Mouse (Mus musculus) olfactory bulb, adult 2 months (tissue): ENCODE data around the gene Gm49711. TPM values are rescaled to one million over a fixed set of nuclear protein-coding genes. Genes with fewer than 3 reads are reported as not detected.

Source experiments
- H3K27ac ChIP-seq: fragments of 200-500 bp; 2 replicates; pipeline ENCODE4 v1.5.1; 2012; ENCODE audit warnings: low read depth, low read length; ENCODE audit not compliant: insufficient read depth
- H3K4me1 ChIP-seq: fragments of 200-500 bp; 2 replicates; pipeline ENCODE4 v1.6.1; 2012; ENCODE audit warnings: low read length; ENCODE audit not compliant: control insufficient read depth, insufficient read depth
- H3K4me3 ChIP-seq: fragments of 200-500 bp; 2 replicates; pipeline ENCODE4 v1.5.1; 2012; ENCODE audit warnings: mild to moderate bottlenecking, low read depth, low read length, moderate library complexity; ENCODE audit not compliant: insufficient read depth
- CTCF ChIP-seq: fragments of 200-500 bp; IDR thresholded peaks from 2 replicates; pipeline ENCODE4 v1.5.1; 2012; ENCODE audit warnings: low read depth, mild to moderate bottlenecking, low read length, moderate library complexity; ENCODE audit not compliant: insufficient read depth
- POLR2A ChIP-seq: fragments of 200-500 bp; IDR thresholded peaks from 2 replicates; pipeline ENCODE4 v1.6.1; 2012; ENCODE audit warnings: mild to moderate bottlenecking, low read depth, low read length, moderate library complexity; ENCODE audit not compliant: insufficient read depth
- WGBS: fragments of 180-500 bp; shearing (Covaris S2); methylation state at CpG from one replicate; pipeline ENCODE4 v1.1.7; 2018; 5-methylcytosine and 5-hydroxymethylcytosine counted together
- polyA plus RNA-seq: library from polyadenylated mRNA; stranded (reverse); fragments of >200 nt; gene quantifications from 2 replicates; pipeline ENCODE4 v1.2.4, GENCODE M21; 2012; ENCODE audit warnings: low replicate concordance; ENCODE audit not compliant: missing spikeins, insufficient read depth, insufficient read length

Gm49711 gene
- polyA plus RNA-seq, 1 experiment = not detected

- 76% methylated on average over 5 of the region's 5 CpGs for WGBS
Measured at GRCm38 (mm10) chr16:92107346-92107745, 49.2 kb downstream of the Gm49711 start.

GRCm38 (mm10) chr16:92114706-92115241 is 56.7 kb downstream of the Gm49711 start:
- Histone ChIP-seq H3K4me1 (peaks cover 34% of the 10 kb centered on the region), H3K27ac (peak overlapping the region; percentile 9; the same call in 1 of the 2 replicates), H3K4me3 (no peak overlapping the region)
- 82% methylated on average over 5 of the region's 5 CpGs for WGBS
- TF ChIP-seq POLR2A (no peak), CTCF (no peak)

More at GRCm38 (mm10) chr16:92107346-92107745, 49.2 kb downstream of the Gm49711 start:
- no peak overlapping the region for H3K4me3 ChIP-seq
- no peak for TF ChIP-seq POLR2A
- TF ChIP-seq CTCF = no peak
- peaks cover 17% of the 10 kb centered on the region for H3K4me1 ChIP-seq
- H3K27ac ChIP-seq = no peak overlapping the region

DNA sequence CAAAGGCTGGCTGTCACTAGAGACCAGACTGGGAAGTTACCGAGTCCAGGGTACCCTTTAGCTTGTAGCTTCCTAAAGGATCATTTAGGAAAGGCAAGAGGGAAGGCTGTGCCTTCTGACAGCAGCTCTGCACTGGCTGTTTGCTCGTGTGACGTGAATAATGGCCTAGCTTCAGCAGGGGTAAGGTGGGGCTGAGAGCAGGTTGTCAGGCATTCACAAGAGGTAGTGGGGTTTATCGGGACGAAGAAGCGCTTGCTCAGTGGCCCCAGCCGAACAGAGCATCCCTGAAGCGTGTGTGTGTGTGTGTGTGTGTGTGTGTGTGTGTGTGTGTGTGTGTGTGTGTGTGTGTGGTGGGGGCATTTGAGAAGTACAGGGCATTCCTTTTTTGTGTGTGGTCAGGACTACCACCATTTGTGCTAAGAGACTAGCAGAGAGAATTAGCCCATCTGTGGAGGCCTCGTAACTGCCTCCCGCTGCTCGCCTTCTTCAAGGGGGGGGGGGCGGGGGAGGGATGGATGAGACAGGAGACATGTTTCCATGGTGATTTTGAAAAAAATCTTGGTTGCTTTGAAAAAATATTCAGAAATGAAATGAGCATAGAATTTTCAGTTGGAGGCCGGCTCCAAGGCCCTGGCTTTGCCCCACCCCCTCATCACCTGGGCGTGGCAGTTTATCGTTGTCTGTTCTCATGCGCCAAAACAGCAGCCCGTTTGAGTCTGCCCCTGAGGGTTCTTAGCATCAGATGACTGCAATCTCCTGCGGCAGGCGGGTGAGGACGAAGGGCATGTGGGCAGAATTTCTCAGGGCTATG is 57.7 kb downstream of the Gm49711 start:
- Histone ChIP-seq H3K27ac (peak overlapping the region; percentile 58; the same call in 1 of the 2 replicates), H3K4me1 (peaks cover 34% of the 10 kb centered on the region), H3K4me3 (peak overlapping the region; percentile 28)
- TF ChIP-seq POLR2A (no peak), CTCF (no peak)
- 24% methylated on average over 20 of the region's 20 CpGs for WGBS

GRCm38 (mm10) chr16:92117337-92118209 is 59.5 kb downstream of the Gm49711 start:
- Histone ChIP-seq H3K27ac (no peak overlapping the region), H3K4me1 (peaks cover 34% of the 10 kb centered on the region), H3K4me3 (no peak overlapping the region)
- TF ChIP-seq POLR2A (no peak), CTCF (no peak)
- 67% methylated on average over 9 of the region's 9 CpGs for WGBS

- Histone ChIP-seq H3K4me3 (no peak overlapping the region), H3K4me1 (peaks cover 31% of the 10 kb centered on the region), H3K27ac (no peak overlapping the region)
- TF ChIP-seq POLR2A (no peak), CTCF (no peak)
- 72% methylated on average over 13 of the region's 13 CpGs for WGBS
Measured at GRCm38 (mm10) chr16:92119013-92119515, 60.9 kb downstream of the Gm49711 start.

GRCm38 (mm10) chr16:92120899-92121531 is 62.9 kb downstream of the Gm49711 start:
- no peak overlapping the region for H3K27ac ChIP-seq
- 68% methylated on average over 17 of the region's 17 CpGs for WGBS
- TF ChIP-seq POLR2A = no peak
- TF ChIP-seq CTCF = no peak
- H3K4me1 ChIP-seq = peaks cover 14% of the 10 kb centered on the region
- H3K4me3 ChIP-seq = no peak overlapping the region

- Histone ChIP-seq H3K4me1 (no peaks in the 10 kb centered on the region), H3K4me3 (no peak overlapping the region), H3K27ac (no peak overlapping the region)
- TF ChIP-seq CTCF = no peak
- TF ChIP-seq POLR2A = no peak
- 62% methylated on average over 4 of the region's 4 CpGs for WGBS
Measured at GRCm38 (mm10) chr16:92127226-92127625, 69.1 kb downstream of the Gm49711 start.

- H3K4me1 ChIP-seq = no peaks in the 10 kb centered on the region
- TF ChIP-seq CTCF = no peak
- TF ChIP-seq POLR2A = no peak
- no peak overlapping the region for H3K4me3 ChIP-seq
- H3K27ac ChIP-seq = no peak overlapping the region
- WGBS = 91% methylated on average over 5 of the region's 5 CpGs
Measured at GRCm38 (mm10) chr16:92127666-92128065, 69.5 kb downstream of the Gm49711 start.
